Mouse (Mus musculus): ENCODE data around the gene Hspb2.
A peak's percentile ranks its signal among the peaks of the same experiment; 100 is the strongest.

Gene Hspb2

DNA sequence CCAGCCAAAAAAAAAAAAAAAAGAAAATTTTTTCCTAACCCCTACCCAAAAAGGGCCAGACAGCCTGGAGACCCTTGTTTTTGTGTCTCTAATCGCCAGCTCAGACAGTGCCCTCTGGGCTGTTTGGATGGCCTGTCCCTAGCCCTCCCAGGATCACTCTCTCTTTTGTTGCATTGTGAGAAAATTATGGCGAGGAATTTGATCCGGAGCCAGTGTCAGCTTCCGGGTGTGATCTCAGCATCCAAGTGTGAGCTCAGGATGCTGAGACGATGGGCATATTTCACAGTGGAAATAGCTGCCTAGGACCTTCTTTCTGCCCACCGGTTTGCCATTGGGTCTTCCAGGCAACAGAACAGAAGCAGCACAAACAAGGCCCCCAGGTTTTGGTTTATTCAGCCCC lies 1.4 kb downstream of the Hspb2 start:
- no peak for DNase-seq (ENCODE audit: low read depth)

DNA sequence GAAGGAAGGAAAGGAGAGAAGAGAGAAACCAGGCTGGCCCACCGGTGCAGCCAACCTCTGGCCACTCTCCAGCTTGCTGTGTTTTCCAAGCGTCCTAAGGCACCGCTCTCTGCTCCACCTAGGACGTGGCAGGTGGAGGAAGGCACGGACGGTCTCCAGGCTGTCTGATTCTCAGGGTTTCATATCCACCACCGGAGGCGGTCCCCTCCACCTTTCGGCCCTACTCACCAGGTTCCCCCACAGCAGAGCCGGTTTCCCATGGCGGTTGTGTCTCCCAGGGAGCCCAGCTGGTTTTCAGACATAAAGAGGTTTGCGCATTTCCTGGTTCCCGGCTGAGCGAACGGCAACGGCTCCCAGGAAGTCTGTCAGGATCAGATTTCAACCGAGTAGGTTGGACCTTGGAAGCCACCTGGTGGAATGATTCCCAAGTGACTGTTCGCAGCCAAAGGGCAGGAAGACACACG lies 5.9 kb downstream of the Hspb2 start, which contains the start of gene 2310030G06Rik:
TSS of gene 2310030G06Rik (minus strand) at position 323 of the 464 bp plus-strand sequence.
- DNase-seq (ENCODE audit: low read depth): no peak

DNA sequence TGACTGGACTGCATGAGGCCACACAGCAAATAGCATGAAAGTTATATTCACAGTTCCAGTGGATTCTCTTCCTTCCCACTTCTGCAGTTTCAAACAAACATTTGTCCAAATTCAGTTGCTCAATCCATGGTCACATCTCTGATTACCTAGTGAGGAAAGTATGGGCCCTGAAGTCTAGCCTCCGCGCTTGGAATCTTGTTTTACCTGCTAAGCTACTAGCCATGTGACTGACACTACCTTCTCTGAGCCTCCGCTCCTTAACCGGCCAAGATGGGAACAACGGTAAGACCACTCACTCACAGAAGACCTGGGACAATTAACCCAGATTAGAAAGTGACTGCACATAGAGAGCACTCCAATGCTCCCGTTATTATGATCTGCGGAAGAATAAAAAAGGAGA lies 6.3 kb downstream of the Hspb2 start:
- DNase-seq (ENCODE audit: low read depth): no peak

DNA sequence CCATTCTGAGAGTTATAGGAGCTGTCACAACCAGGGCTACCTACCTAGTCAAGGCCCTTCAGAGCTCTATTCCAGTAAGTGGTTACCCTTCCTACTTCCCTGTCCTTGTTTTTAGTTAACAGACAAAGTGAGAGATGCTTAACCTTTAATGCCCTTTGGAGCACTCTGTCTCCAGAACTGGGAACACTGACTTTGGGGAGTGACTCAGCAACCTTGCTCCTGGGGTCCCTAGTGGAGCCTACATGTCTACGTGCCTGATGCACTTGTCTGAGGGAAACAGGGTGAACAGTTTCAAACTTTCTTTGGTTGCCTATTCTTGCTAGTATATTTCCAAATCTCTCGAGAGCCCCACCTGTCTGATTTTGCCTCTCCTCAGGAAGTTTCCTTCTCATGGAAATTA lies 9.4 kb downstream of the Hspb2 start:
- no peak for DNase-seq (ENCODE audit: low read depth)

DNA sequence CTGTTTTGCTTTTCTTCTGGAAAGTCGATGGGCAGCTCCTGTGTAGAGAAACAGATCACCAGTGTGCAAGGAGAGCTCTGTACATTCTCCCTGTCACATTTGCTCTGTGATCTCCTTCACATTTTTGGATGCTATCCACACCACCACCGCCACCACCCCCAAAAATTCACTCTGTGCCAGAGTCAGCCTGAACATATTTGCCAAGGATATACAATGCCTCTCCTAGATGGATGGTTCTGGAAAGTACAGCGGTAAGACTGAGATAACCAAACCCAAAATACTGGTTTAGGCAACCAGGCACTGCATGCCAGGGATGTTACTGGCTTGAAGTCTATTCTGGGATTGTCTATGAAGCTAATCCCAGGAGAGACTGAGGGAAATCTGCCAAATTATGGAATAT lies 9.9 kb downstream of the Hspb2 start:
- DNase-seq (ENCODE audit: low read depth): peak; percentile 57

DNA sequence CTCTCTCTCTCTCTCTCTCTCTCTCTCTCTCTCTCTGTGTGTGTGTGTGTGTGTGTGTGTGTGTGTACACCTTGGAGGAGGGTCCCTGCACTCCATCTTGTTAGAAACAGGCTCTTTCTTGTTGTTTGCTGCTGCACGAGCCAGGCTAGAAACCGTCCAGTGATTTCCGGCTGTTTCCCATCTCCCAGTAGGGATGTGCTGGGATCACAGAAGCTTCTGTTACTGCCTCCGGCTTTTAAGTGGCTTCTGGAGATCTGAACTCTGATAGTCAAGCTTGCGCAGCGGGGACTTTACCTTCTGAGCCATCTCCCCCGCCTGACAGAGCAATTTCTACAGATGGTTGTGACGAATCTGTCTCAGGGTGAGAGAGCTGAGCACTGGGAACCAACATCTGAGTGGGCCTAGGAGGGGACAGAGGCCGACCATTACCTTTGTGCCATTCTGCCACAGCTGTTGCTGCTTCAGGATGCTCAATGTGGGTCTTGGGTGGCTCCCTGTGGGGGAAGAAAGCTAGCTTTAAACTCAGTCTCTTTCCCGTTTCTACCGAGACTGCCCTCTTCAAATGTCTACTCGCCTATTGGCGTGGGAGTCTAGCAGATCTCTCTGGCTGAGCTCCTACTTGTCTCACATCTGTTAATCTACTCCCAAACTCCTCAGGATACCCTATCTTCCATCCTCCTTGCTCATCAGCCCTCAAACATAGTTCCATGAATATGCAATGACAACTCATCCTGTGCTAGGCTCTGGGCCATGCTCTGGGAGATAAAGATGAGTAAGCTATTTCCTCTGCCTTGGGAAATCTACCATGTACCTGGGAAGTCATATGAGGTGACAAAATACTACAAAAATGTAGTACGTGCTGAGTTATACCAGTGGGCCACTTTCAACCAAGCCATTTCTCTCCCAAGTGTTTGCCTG lies 11.0 kb downstream of the Hspb2 start:
- DNase-seq (ENCODE audit: low read depth): no peak

DNA sequence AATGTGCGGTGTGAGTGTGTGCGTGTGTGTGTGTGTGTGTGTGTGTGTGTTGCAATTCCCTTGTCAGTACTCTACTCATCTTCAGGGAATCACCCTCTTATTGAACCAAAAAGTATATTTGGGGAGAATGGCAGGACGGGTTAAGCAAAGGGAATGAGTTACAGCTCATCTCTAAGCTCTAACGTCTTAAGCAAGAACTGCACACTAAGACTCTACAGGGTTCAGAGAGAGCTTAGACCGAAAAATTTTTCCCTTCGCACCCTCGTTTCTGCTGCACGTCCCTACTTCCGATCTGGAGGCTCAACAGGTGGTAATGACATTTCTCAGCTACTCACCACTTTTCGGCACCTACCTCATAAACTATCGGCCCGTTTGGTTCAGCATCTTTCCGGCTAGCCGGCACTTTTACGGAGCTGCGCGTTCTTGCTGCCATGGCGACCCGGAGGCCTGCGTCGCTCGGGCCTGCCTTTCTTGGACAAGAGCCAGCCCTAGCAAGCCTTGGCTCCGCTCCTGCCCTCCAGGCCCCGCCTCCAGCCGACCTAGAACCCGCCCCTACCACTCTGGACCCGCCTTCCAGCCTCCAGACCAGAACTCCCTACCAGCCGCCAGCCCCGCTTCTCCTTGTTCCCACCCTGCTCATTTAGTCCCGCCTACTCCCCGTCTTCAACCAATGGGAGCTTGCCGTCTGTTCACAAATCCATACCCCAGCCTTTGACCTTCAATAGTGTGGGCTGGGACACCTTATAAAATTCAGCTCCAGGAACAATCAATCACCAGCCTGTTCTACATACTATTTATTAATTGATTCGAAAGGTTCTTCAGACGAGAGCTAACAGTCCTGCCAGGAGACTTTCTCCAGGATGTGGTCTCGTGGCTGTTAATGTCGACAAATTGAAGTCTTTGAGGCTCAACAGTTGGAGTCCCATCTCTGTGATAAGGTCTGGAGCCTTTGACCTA lies 13.0 kb downstream of the Hspb2 start, which contains the start of gene Dixdc1:
TSS of gene Dixdc1 (minus strand) at position 604 of the 957 bp plus-strand sequence.
- DNase-seq (ENCODE audit: low read depth): no peak

DNA sequence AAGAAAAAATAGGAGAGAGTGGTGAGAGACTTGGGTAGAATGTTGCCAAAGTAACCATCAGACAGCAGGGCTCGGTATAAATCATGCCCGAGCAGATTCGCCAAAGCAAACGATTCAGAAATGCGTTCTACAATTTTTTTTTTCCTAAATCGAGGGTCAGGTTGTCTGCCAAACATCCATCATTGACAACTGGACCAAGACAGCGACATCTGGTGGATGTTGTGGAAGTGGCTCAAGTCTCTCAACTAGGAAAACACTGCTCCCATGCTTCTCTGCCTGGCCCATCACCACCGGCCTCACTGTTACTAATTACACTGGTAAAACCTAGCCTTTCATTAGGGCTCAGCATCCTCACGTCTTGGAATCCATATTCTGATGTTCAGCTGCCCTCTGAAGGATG lies 17.2 kb downstream of the Hspb2 start:
- peak; percentile 85 for DNase-seq (ENCODE audit: low read depth)

DNA sequence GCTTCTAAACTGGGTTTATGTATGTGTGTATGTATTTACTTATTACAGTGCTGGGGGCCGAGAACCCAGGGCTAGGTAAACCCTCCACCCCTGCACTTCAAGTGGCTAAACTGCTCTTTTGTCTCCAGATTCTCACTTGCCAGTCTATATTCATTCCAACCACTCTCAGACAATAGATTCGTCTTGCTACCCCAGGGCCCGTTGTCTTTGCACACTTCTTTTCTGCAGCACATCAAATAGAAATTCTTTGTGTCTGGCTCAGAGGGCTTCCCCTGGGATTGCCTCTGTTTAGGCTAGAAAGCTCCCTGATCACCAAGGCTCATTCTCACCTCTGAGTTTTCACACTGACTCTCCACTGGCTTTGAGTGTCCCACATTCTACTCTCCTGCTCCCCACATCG lies 19.6 kb downstream of the Hspb2 start:
- no peak for DNase-seq (ENCODE audit: low read depth)

DNA sequence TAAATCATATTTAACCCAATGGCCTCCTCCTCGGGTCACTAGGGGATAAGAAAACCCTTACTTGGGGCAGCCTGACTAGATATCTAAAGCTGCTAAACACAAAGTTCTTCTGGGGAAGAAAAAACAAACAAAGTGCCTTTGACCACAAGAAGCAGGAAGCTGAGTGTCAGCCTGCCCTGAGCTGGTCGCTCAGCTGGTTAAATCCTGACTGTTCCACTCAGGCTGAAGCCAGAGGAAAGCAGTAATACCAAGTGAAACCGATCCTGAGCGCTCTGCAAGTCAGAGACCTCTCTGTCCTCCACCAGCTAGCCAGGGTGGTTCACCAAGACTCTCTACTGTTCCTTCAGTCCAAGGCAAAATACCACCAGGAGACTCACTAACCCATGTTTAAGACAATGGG lies 22.6 kb downstream of the Hspb2 start:
- no peak for DNase-seq (ENCODE audit: low read depth)

DNA sequence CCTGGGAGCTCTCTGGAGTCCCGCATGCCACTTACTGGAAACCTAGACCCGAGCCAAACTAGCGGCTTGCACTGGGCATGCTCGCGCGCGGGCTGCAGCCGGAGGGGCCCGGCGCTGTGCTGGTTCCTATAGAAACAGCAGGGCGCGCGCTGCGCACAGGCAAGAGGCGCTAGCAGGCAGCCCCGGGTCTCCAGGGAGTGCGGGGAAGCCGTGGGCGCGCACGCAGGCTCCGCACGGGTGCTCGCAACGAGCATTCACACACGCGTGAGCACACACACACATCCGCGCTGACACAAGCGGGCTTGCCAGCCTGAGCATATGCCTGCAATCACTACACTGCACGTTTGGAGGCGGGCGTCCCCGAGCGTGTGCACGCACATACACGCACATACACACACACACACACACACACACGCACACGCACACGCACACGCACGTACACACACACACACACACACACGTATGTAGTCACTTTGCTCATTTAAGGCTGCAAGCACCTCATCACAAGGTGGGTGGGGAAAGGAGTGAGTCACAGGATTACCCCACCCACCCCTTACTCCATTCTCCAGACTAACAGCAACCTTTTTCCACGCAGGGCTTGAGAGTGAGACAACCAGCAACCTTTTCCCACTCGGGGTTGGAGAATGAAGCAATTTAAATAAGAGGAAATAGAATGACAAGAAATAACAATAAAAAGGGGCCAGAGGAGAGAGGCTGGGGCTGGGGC lies 24.1 kb downstream of the Hspb2 start:
- DNase-seq (ENCODE audit: low read depth): peak; percentile 87

DNA sequence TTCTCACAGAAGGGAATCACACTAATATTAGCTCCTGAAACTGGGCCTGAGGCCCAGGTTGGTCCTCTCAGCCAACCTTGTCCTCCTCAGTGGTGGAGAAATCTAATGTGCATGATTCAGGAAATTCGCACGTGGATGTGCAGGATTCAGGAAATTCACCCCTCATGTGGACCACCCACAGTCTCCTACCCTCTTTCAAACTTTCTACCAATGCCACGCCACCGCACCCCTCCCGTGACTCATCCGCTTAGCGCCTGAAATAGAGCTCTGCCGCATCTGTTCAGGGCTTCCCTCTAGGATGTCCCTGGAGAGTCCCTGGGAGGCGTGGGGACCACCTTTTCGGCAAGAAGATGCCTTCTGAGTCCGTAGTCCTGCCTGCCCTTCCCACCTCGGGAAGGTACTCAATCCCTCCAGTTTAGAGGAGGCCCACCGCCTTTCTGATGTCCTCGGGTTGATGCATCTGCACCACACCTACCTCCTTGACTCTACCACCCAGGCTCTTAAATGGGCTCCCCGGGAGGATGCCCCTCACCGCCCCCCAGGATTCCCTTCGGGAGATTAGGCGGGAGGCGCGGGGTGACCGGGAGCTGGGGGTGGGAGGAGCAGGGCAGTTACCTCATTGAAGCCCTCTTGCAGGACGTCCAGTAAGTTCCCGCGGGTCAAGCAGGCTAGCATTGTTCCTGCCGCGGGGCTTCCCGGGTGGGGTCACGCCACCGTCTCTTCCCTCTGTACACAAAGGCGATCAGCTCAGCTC lies 24.8 kb downstream of the Hspb2 start:
- peak; percentile 74 for DNase-seq (ENCODE audit: low read depth)

DNA sequence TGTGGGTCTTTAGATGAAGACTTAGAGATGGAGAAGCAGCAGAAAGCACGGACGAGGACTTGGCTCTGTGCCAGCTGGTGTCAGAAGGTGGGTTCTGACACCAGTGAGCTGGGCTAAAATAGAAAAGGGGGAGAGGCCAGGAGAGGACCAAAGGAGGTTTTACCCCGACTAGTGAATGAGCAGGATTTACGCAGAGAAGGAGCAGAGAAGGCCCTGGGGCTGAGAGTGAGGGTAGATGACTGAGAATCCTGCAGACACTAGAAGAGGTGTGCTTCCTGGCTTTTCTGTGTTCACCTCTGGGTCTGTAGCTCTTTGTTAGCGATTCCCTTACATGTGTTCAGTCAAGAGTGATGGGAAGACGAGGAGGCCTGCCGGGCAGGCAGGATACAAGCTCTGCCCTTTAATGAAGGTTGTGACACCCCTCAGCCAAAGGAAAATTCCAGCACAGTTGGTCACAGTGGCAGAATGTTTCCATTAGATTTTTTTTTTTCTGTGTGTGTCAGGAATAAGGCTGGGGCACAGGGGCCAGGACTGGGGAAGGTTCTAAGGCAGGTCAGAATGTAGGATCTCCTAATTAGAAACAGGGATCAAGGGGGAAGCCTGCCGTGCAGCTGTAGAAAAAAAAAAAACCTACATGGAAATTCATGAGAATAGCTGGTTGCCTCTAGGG lies 26.1 kb downstream of the Hspb2 start:
- peak; percentile 13 for DNase-seq (ENCODE audit: low read depth)

DNA sequence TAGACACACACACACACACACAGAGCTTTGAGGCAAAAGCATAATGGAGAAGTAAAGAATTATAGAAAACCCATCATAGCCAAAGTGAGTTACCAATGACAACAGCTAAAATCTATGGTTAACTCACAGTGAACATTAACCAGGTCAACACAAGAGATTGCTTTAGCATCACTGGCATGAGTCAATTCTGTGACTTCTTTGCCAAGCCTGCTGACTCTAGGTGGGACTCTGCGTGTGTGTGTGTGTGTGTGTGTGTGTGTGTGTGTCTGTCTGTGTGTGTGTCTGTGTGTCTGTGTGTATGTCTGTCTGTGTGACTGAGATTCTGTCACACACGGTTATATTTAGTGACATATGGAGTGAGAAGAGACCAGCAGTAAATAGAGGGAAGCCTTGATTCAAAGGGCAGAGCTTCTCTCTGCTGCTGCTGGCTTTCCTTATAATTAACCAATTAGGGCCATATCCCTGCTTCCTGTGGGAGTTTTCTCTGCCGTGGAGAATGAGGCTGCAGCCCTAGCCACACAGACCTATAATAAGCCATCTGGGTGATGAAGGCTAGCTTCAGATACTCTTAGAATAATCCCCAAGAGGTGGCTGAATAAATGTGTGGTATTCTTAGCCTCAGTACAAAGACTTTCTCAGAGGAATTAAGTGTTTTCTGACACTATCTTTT lies 27.4 kb downstream of the Hspb2 start:
- DNase-seq (ENCODE audit: low read depth): peak; percentile 42

DNA sequence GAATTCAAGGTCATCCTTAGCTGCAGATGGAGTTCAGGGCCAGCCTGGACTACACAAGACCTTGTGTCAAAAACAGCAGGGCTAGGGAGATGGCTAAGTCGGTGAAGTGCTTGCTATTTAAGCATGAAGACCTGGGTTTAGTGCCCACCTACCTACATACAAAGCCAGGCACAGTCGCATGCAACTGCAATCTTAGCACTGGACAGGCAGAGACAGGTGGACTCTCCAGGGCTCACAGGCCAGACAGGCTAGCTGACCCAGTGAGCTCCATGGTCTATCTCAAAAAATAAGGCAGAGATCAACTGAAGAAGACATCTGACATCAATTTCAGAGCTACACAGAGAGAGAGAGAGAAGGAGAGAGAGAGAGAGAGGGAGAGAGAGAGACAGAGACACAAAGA lies 28.0 kb downstream of the Hspb2 start:
- DNase-seq (ENCODE audit: low read depth): no peak

DNA sequence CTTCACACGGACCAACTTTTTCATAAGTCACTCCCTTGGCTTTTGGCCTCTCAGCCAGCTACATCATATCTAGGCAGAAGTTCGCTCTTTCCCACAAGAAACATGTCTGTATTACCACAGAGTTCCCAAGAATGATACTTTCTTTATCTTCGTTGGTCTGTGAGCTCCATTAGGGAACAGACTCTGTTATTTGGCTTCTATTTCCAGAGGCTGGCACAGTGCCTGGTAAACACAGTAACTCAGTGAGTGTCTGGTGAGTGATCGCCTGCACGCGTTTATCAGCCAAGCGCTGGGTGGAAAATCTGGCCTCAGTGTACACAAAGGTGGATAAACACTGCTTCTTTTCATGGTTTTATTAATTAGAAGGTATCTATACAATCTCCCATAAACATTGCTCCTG lies 28.7 kb downstream of the Hspb2 start:
- DNase-seq (ENCODE audit: low read depth): peak; percentile 88

DNA sequence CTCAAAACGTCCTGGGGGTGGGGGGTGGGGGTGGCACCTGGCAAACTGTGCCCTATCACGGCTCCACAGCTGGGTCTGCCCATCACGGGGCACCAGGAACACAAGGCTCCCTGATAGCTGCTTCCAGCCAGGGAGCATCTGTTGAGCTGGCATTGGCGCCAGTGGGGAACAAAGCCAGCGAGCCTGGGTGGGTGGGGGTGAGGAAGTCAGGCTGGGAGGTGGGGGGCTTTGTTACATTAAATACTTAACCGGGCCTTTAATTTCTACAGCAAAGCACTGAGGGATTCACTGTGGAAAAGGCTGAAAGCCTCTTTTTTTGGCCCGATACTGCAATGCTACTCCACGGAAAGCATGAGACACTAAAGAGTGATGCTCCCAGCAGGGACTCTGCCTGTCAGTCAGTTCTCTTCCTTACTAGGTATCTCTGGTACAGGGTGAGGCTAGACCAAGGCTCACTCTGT lies 29.7 kb downstream of the Hspb2 start:
- DNase-seq (ENCODE audit: low read depth): no peak

DNA sequence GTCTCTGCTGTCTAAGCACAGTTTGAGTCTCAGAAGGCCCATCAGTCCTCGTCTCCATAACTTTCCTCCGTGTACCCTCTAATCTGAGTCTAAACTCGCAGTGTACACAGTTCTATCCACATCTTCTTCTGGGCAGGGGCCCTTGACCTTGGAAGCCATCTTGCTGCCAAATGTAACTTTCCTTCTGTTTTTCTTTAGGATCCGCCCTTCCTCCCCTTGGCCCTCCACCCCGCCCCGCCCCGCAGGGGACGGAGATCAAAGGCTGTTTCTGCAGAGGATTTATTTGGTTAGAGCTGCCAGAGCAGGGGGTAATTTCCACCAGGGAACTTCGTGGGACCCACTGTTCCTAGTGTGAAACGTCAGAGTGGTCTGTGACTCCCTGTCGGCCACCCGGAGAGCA lies 31.1 kb downstream of the Hspb2 start:
- no peak for DNase-seq (ENCODE audit: low read depth)

DNA sequence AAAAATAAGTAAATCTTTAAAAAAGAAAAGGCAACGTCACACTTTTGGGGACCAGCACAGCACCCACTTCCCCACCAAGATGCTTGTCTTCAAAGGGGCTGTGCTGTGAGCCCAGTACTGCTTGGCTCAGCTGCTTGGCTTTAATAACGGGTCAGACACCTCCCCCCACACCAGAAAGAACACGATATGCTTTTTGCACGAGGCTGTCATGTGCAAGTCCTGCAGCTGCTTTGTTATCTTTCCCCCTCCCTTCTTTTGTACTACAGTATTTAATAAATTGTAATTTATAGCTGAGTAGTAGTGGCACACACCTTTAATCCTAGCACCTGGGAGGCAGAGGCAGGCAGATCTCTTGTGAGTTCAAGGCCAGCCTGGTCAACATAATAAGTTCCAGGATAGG lies 33.3 kb downstream of the Hspb2 start:
- no peak for DNase-seq (ENCODE audit: low read depth)

DNA sequence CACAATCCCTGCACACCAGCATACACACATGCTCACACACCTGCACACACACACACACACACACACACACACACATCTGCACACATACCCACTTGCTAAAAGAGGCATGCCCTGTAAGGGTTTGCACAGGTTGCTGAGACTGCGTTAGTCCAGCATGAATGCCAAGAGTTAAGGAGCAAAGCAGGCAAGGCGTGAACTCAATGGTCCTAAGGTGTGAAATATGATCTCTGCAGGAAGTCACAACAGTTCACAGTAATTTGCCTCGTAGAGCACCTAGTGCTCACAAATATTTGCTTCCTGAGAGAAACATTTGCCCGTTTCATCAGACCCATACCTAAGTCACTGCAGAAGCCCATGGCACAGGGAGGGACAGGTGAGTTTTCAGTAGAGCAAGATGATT lies 38.0 kb downstream of the Hspb2 start:
- no peak for DNase-seq (ENCODE audit: low read depth)
